Comparison of ENCODE assay signal across 11 mouse cellular contexts in genomic region chr13:44212356-44212755, GRCm38 (mm10).
"Had no signal": no experiment of that assay in that cellular context is flagged by ENCODE, and none has a peak within 500 bp of the region (broad histone marks: within the 10 kb centered on the region; RNA-seq: fewer than 3 reads in every experiment).

No protein-coding gene starts in this region.

- H3K9ac ChIP-seq: liver, embryonic 14.5 days; liver, postnatal 0 days; lung, embryonic 14.5 days had no signal

- ATAC-seq: liver, postnatal 0 days; lung, postnatal 0 days had no signal

- H3K27ac ChIP-seq: left cerebral cortex, adult 2 months; liver, embryonic 14.5 days; macrophage had no signal

- H3K4me2 ChIP-seq: lung, embryonic 14.5 days had no signal

- DNase-seq: kidney, postnatal 10 days; kidney, postnatal 36 days; liver, postnatal 0 days; lung, embryonic 14.5 days; midbrain, embryonic 14.5 days; thymus, adult 18-20 months; thymus, postnatal 36 days had no signal

- H3K4me3 ChIP-seq: left cerebral cortex, adult 2 months had no signal
